In the genomic region with DNA sequence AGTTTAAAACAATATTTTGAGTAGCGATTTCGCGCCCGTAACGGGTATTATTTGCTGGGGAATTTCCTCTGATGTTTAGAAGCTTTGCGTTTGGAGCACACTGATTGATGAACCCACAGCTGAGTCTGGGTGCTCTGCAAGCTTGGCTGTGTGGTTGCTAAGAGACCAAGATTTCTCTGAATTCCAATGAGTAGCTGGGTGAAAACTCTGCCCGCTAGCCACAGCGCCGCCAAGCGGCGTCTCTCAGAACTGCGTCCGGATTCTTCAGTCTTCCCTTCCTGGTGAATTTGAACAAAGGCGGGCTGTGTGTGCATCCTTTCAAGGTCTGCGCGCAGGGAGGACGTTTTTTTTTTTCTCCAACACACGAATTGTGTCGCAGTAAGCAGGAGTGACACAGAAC, we compare ENCODE assay signal across 8 mouse cellular contexts. TPM values are rescaled to one million over a fixed set of nuclear protein-coding genes. Genes with fewer than 3 reads are reported as not detected.
DNase-seq lines count a peak whose midpoint lies in the region; ATAC-seq and TF ChIP-seq lines count a peak whose summit lies in the region.

No protein-coding gene starts in this region.

- H3K9me3 ChIP-seq in lung, embryonic 14.5 days (ENCODE audit: low read depth, low read length), result no peaks in the 10 kb centered on the region

- WGBS in lung, embryonic 14.5 days, result under 1% methylated on average over 19 of the region's 19 CpGs
- WGBS in olfactory bulb, adult 2 months, result under 1% methylated on average over 19 of the region's 19 CpGs

- TF ChIP-seq CTCF in lung, embryonic 14.5 days (IDR thresholded peaks at IDR 0.05; ENCODE audit: low read depth), result peak; percentile 96
- TF ChIP-seq CTCF in olfactory bulb, adult 2 months (IDR thresholded peaks at IDR 0.05; ENCODE audit: insufficient read depth, low read depth, low read length), result peak; percentile 94

- peak; percentile 66 for DNase-seq in MEL-GATA-1-ER (ENCODE audit: extremely low read depth, low read depth)
- DNase-seq in cerebellum, adult 8-10 months, result peak; percentile 96
- DNase-seq in layer of hippocampus, adult 8-10 months (ENCODE audit: low spot score in 2 of 2), result peak; percentile 95 to 99
- peak; percentile 98 for DNase-seq in lung, embryonic 14.5 days
- peak; percentile 82 to 83 for DNase-seq in thymus, adult 18-20 months

- 0 out of 2 replicates have a peak, but pooled peaks cover 3% of the 10 kb centered on the region for H3K27me3 ChIP-seq in lung, embryonic 14.5 days (ENCODE audit: insufficient read depth, low read length)

- H3K4me3 ChIP-seq in lung, embryonic 14.5 days (ENCODE audit: low read depth, low read length), result peak overlapping the region; percentile 23
- H3K4me3 ChIP-seq in olfactory bulb, adult 2 months (ENCODE audit: insufficient read depth, low read depth, low read length), result no peak overlapping the region

- H3K36me3 ChIP-seq in lung, embryonic 14.5 days (ENCODE audit: insufficient read depth), result no peaks in the 10 kb centered on the region

- TF ChIP-seq POLR2A in olfactory bulb, adult 2 months (IDR thresholded peaks at IDR 0.05; ENCODE audit: insufficient read depth, low read depth, low read length), result no peak

- H3K4me1 ChIP-seq in lung, embryonic 14.5 days (ENCODE audit: insufficient read depth), result peaks cover 14% of the 10 kb centered on the region; the same call in 1 of the 2 replicates
- H3K4me1 ChIP-seq in olfactory bulb, adult 2 months (ENCODE audit: control insufficient read depth, insufficient read depth, low read length), result peaks cover 6% of the 10 kb centered on the region

- H3K27ac ChIP-seq in lung, embryonic 14.5 days (ENCODE audit: low read depth), result no peak overlapping the region
- H3K27ac ChIP-seq in olfactory bulb, adult 2 months (ENCODE audit: insufficient read depth, low read depth, low read length), result no peak overlapping the region

- H3K4me2 ChIP-seq in lung, embryonic 14.5 days, result peak overlapping the region; percentile 59

- no peak overlapping the region for H3K9ac ChIP-seq in lung, embryonic 14.5 days

- peak; percentile 98 for ATAC-seq in frontal cortex, adult (ENCODE audit: low TSS enrichment)
- ATAC-seq in hematopoietic stem cell, adult 5-6 weeks (replicated peaks in 1 of 2; ENCODE audit: insufficient read depth in 1 of 2, low FRiP score in 2 of 2, low TSS enrichment in 1 of 2, low read depth in 1 of 2, poor library complexity in 2 of 2, severe bottlenecking in 2 of 2), result peak; percentile 83 to 89
- peak; percentile 79 for ATAC-seq in lung, embryonic 14.5 days (ENCODE audit: insufficient read depth)

RNA-seq across cellular contexts. Expression of gene Crebl2, which starts 33.2 kb away (rescaled TPM):
- total RNA-seq in hematopoietic stem cell, adult 5-6 weeks (2017), result 12.0 and 15.4 TPM in 2 replicates
- 10 to 100 TPM; 37.8 to 51.0 (median 44.1) TPM for total RNA-seq in layer of hippocampus, adult 8-10 months (2022)
- 1.3 and 1.4 TPM in 2 replicates for polyA plus RNA-seq in lung, embryonic 14.5 days (2014; fragmentation: Nextera tagmentation; extraction: Ambion mirVana)
- not detected in 2 replicates for polyA plus RNA-seq in olfactory bulb, adult 2 months (2012; ENCODE audit: insufficient read depth, insufficient read length, low replicate concordance, missing spikeins)

RNA-seq across cellular contexts. Expression of gene Gpr19, which starts 35.2 kb away (rescaled TPM):
- 4.6 and 9.9 TPM in 2 replicates for total RNA-seq in hematopoietic stem cell, adult 5-6 weeks (2017)
- 10 to 100 TPM; 25.3 to 28.9 (median 27.3) TPM for total RNA-seq in layer of hippocampus, adult 8-10 months (2022)
- polyA plus RNA-seq in lung, embryonic 14.5 days (2014; fragmentation: Nextera tagmentation; extraction: Ambion mirVana), result 9.6 and 10.8 TPM in 2 replicates
- not detected in 2 replicates for polyA plus RNA-seq in olfactory bulb, adult 2 months (2012; ENCODE audit: insufficient read depth, insufficient read length, low replicate concordance, missing spikeins)

RNA-seq across cellular contexts. Expression of gene Cdkn1b, which starts 57.1 kb away (rescaled TPM):
- total RNA-seq in hematopoietic stem cell, adult 5-6 weeks (2017), result 74.5 and 98.0 TPM in 2 replicates
- total RNA-seq in layer of hippocampus, adult 8-10 months (2022), result 10 to 100 TPM; 35.4 to 46.5 (median 40.5) TPM
- polyA plus RNA-seq in lung, embryonic 14.5 days (2014; fragmentation: Nextera tagmentation; extraction: Ambion mirVana), result 12.0 and 13.9 TPM in 2 replicates
- polyA plus RNA-seq in olfactory bulb, adult 2 months (2012; ENCODE audit: insufficient read depth, insufficient read length, low replicate concordance, missing spikeins), result 69.9 TPM in 1 of 2 replicates, not detected in the other
